Mouse (Mus musculus): Measurements from ENCODE around the gene Grk3. TPM values are rescaled to one million over a fixed set of nuclear protein-coding genes. Genes with fewer than 3 reads are reported as not detected.
A peak's percentile ranks its signal among the peaks of the same experiment; 100 is the strongest.

Gene Grk3
- total and polyA plus RNA-seq, 2 experiments from 2014 or later, result 12.3 to 33.8 TPM

GRCm38 (mm10) chr5:112868620-112869019, 147.0 kb downstream of the Grk3 start:
- DNase-seq (ENCODE audit: low spot score) (no peak), ATAC-seq (ENCODE audit: insufficient read depth, low read depth) (no peak)
- no peaks in the 10 kb centered on the region for H3K9me3 ChIP-seq (replicated peaks; ENCODE audit: control insufficient read depth, low read length)
- 72% methylated on average over 5 of the region's 5 CpGs for WGBS
- H3K9ac ChIP-seq (replicated peaks; ENCODE audit: low read depth, low read length), result no peak overlapping the region
- H3K36me3 ChIP-seq (replicated peaks; ENCODE audit: control insufficient read depth, insufficient read depth, low read length), result peaks cover 54% of the 10 kb centered on the region
- no peak overlapping the region for H3K4me3 ChIP-seq (ENCODE audit: low read depth, low read length)
- H3K27ac ChIP-seq (ENCODE audit: low read depth), result no peak overlapping the region
- no peaks in the 10 kb centered on the region for H3K27me3 ChIP-seq (ENCODE audit: control insufficient read depth, insufficient read depth, low read length)
- H3K4me1 ChIP-seq (ENCODE audit: control insufficient read depth, insufficient read depth), result no peaks in the 10 kb centered on the region
- TF ChIP-seq CTCF (IDR thresholded peaks at IDR 0.05; ENCODE audit: low read depth) (no peak), EP300 (IDR thresholded peaks at IDR 0.05; ENCODE audit: low read depth) (no peak)
- H3K4me2 ChIP-seq (ENCODE audit: low read depth, low read length), result no peak overlapping the region

GRCm38 (mm10) chr5:112864719-112865367, 150.7 kb downstream of the Grk3 start:
- 68% methylated on average over 4 of the region's 4 CpGs for WGBS
- Histone ChIP-seq H3K4me2 (ENCODE audit: low read depth, low read length) (no peak overlapping the region), H3K4me1 (ENCODE audit: control insufficient read depth, insufficient read depth) (no peaks in the 10 kb centered on the region), H3K9me3 (replicated peaks; ENCODE audit: control insufficient read depth, low read length) (no peaks in the 10 kb centered on the region), H3K4me3 (ENCODE audit: low read depth, low read length) (no peak overlapping the region), H3K27me3 (ENCODE audit: control insufficient read depth, insufficient read depth, low read length) (no peaks in the 10 kb centered on the region), H3K36me3 (replicated peaks; ENCODE audit: control insufficient read depth, insufficient read depth, low read length) (peaks cover 52% of the 10 kb centered on the region), H3K27ac (ENCODE audit: low read depth) (no peak overlapping the region), H3K9ac (replicated peaks; ENCODE audit: low read depth, low read length) (no peak overlapping the region)
- 0 out of 2 replicates have a peak, but pooled peaks have one; percentile 5 for ATAC-seq (ENCODE audit: insufficient read depth, low read depth)
- TF ChIP-seq EP300 (IDR thresholded peaks at IDR 0.05; ENCODE audit: low read depth) (no peak), CTCF (IDR thresholded peaks at IDR 0.05; ENCODE audit: low read depth) (peak; percentile 58)
- no peak for DNase-seq (ENCODE audit: low spot score)

Other genes with a start within 250 kb of the Grk3 start
- gene Myo18b, start 119.4 kb downstream of the Grk3 start, total RNA-seq (2014; rRNA removed; ENCODE audit: low replicate concordance), result 99.8 and 110 TPM in 2 replicates
- gene Myo18b, start 119.4 kb downstream of the Grk3 start, polyA plus RNA-seq (2015; fragmentation: Nextera tagmentation; extraction: Ambion mirVana), result 23.3 and 26.5 TPM in 2 replicates
- gene Crybb2, start 54.3 kb upstream of the Grk3 start, total RNA-seq (2014; rRNA removed; ENCODE audit: low replicate concordance), result not detected in 2 replicates
- not detected in 2 replicates for gene Crybb2, start 54.3 kb upstream of the Grk3 start, polyA plus RNA-seq (2015; fragmentation: Nextera tagmentation; extraction: Ambion mirVana)
- gene Crybb3, start 65.8 kb upstream of the Grk3 start, total RNA-seq (2014; rRNA removed; ENCODE audit: low replicate concordance), result not detected in 2 replicates
- 0.77 and 0.89 TPM in 2 replicates for gene Crybb3, start 65.8 kb upstream of the Grk3 start, polyA plus RNA-seq (2015; fragmentation: Nextera tagmentation; extraction: Ambion mirVana)
- gene 2900026A02Rik, start 205.4 kb upstream of the Grk3 start, total RNA-seq (2014; rRNA removed; ENCODE audit: low replicate concordance), result 17.0 and 18.9 TPM in 2 replicates
- 8.1 and 10.2 TPM in 2 replicates for gene 2900026A02Rik, start 205.4 kb upstream of the Grk3 start, polyA plus RNA-seq (2015; fragmentation: Nextera tagmentation; extraction: Ambion mirVana)
- gene Tmem211, start 211.1 kb upstream of the Grk3 start, total RNA-seq (2014; rRNA removed; ENCODE audit: low replicate concordance), result not detected in 2 replicates
- not detected in 2 replicates for gene Tmem211, start 211.1 kb upstream of the Grk3 start, polyA plus RNA-seq (2015; fragmentation: Nextera tagmentation; extraction: Ambion mirVana)

Measured in heart, postnatal 0 days (tissue).